Comparison of ENCODE assay signal across 21 mouse cellular contexts in genomic region chr5:82825327-82825726, GRCm38 (mm10).
DNase-seq lines count a peak whose midpoint lies in the region; ATAC-seq and TF ChIP-seq lines count a peak whose summit lies in the region.
"Had no signal": no experiment of that assay in that cellular context is flagged by ENCODE, and none has a peak within 500 bp of the region (broad histone marks: within the 10 kb centered on the region; RNA-seq: fewer than 3 reads in every experiment).

No protein-coding gene starts in this region.

- no peak for TF ChIP-seq CTCF in midbrain, postnatal 0 days (IDR thresholded peaks at IDR 0.05)
- no peak for TF ChIP-seq CTCF in brain, embryonic 14.5 days (IDR thresholded peaks at IDR 0.05; ENCODE audit: borderline replicate concordance, extremely low read depth, insufficient read depth, insufficient read length)

- no peaks in the 10 kb centered on the region for H3K27me3 ChIP-seq in midbrain, postnatal 0 days (ENCODE audit: insufficient read depth, low read length)
- no peaks in the 10 kb centered on the region for H3K27me3 ChIP-seq in midbrain, embryonic 15.5 days (replicated peaks)
- no peaks in the 10 kb centered on the region for H3K27me3 ChIP-seq in forebrain, embryonic 16.5 days (replicated peaks; ENCODE audit: control insufficient read depth, insufficient read depth, low read length)
- H3K27me3 ChIP-seq: embryonic facial prominence, embryonic 13.5 days; hindbrain, embryonic 13.5 days had no signal

- WGBS in midbrain, postnatal 0 days, result 87% methylated on average over 4 of the region's 4 CpGs
- 82% methylated on average over 4 of the region's 4 CpGs for WGBS in midbrain, embryonic 15.5 days
- WGBS in forebrain, embryonic 16.5 days, result 56% methylated on average over 4 of the region's 4 CpGs

- no peak overlapping the region for H3K4me3 ChIP-seq in midbrain, postnatal 0 days (ENCODE audit: low read depth, low read length)
- no peak overlapping the region for H3K4me3 ChIP-seq in midbrain, embryonic 15.5 days
- H3K4me3 ChIP-seq in forebrain, embryonic 16.5 days (replicated peaks; ENCODE audit: low read length), result no peak overlapping the region
- H3K4me3 ChIP-seq: embryonic facial prominence, embryonic 13.5 days; heart, embryonic 10.5 days; hindbrain, embryonic 13.5 days had no signal

- H3K9ac ChIP-seq in midbrain, postnatal 0 days (replicated peaks; ENCODE audit: low read length, poor library complexity, severe bottlenecking), result no peak overlapping the region
- H3K9ac ChIP-seq in midbrain, embryonic 15.5 days, result no peak overlapping the region
- H3K9ac ChIP-seq in forebrain, embryonic 16.5 days (replicated peaks; ENCODE audit: low read depth, low read length), result no peak overlapping the region
- H3K9ac ChIP-seq: embryonic facial prominence, embryonic 13.5 days; hindbrain, embryonic 13.5 days had no signal

- no peak overlapping the region for H3K27ac ChIP-seq in midbrain, postnatal 0 days (ENCODE audit: low read depth, low read length)
- no peak overlapping the region for H3K27ac ChIP-seq in midbrain, embryonic 15.5 days
- no peak overlapping the region for H3K27ac ChIP-seq in forebrain, embryonic 16.5 days (ENCODE audit: low read length)
- H3K27ac ChIP-seq: embryonic facial prominence, embryonic 13.5 days; heart, embryonic 10.5 days; hindbrain, embryonic 13.5 days had no signal

- no peak for TF ChIP-seq POLR2A in brain, embryonic 14.5 days (IDR thresholded peaks at IDR 0.05; ENCODE audit: borderline replicate concordance, extremely low read depth, insufficient read depth, insufficient read length, poor library complexity, severe bottlenecking)

- H3K36me3 ChIP-seq in midbrain, postnatal 0 days (ENCODE audit: insufficient read depth, low read length), result no peaks in the 10 kb centered on the region
- no peaks in the 10 kb centered on the region for H3K36me3 ChIP-seq in midbrain, embryonic 15.5 days (replicated peaks)
- no peaks in the 10 kb centered on the region for H3K36me3 ChIP-seq in forebrain, embryonic 16.5 days (ENCODE audit: control insufficient read depth, insufficient read depth)
- H3K36me3 ChIP-seq: embryonic facial prominence, embryonic 13.5 days; heart, embryonic 10.5 days; hindbrain, embryonic 13.5 days had no signal

- DNase-seq in frontal cortex, postnatal 25 days (ENCODE audit: low spot score in 2 of 2), result no peak
- DNase-seq in midbrain, postnatal 0 days (ENCODE audit: low spot score), result peak; percentile 8
- peak; percentile 79 for DNase-seq in brain, embryonic 14.5 days (ENCODE audit: low read depth)
- no peak for DNase-seq in urinary bladder, postnatal 4 days (ENCODE audit: low spot score in 2 of 2)
- DNase-seq: adrenal gland, adult 2 months; adrenal gland, postnatal 25 days; cerebellum, adult 18-20 months; cerebellum, adult 9-11 months; cerebellum, postnatal 36 days; gastrocnemius, postnatal 10 days; heart, adult 18-20 months; heart, postnatal 10 days; heart, postnatal 4 days; kidney, adult 8-10 months had no signal

- peak; percentile 31; the same call in 1 of the 2 replicates for ATAC-seq in frontal cortex, adult (ENCODE audit: low TSS enrichment)
- ATAC-seq in midbrain, postnatal 0 days (ENCODE audit: low FRiP score), result no peak
- ATAC-seq in midbrain, embryonic 15.5 days (replicated peaks), result no peak
- peak; percentile 89 for ATAC-seq in forebrain, embryonic 16.5 days
- ATAC-seq: intestine, postnatal 0 days had no signal

- no peak overlapping the region for H3K4me2 ChIP-seq in midbrain, postnatal 0 days (ENCODE audit: low read depth, low read length, poor library complexity, severe bottlenecking)
- H3K4me2 ChIP-seq in midbrain, embryonic 15.5 days, result no peak overlapping the region
- no peak overlapping the region for H3K4me2 ChIP-seq in forebrain, embryonic 16.5 days (ENCODE audit: low read length)
- H3K4me2 ChIP-seq: embryonic facial prominence, embryonic 13.5 days; hindbrain, embryonic 13.5 days had no signal

- no peaks in the 10 kb centered on the region for H3K4me1 ChIP-seq in midbrain, postnatal 0 days (ENCODE audit: insufficient read depth, low read length)
- H3K4me1 ChIP-seq in midbrain, embryonic 15.5 days, result no peaks in the 10 kb centered on the region
- no peaks in the 10 kb centered on the region for H3K4me1 ChIP-seq in forebrain, embryonic 16.5 days (replicated peaks; ENCODE audit: control insufficient read depth, insufficient read depth, low read length)
- H3K4me1 ChIP-seq: embryonic facial prominence, embryonic 13.5 days; heart, embryonic 10.5 days; hindbrain, embryonic 13.5 days had no signal

- H3K9me3 ChIP-seq in midbrain, postnatal 0 days (ENCODE audit: low read length), result no peaks in the 10 kb centered on the region
- H3K9me3 ChIP-seq in midbrain, embryonic 15.5 days, result no peaks in the 10 kb centered on the region
- no peaks in the 10 kb centered on the region for H3K9me3 ChIP-seq in forebrain, embryonic 16.5 days (ENCODE audit: control insufficient read depth, low read length)
- H3K9me3 ChIP-seq: embryonic facial prominence, embryonic 13.5 days; heart, embryonic 10.5 days; hindbrain, embryonic 13.5 days had no signal

Comparison
In these comparisons a context has a peak if more than half of its experiments do, and no peak if none do; other contexts are left out.
1. ATAC-seq: peak in frontal cortex, adult (single experiment) and forebrain, embryonic 16.5 days (single experiment); none in midbrain, postnatal 0 days (single experiment) and midbrain, embryonic 15.5 days (single experiment).
2. DNase-seq: peak in midbrain, postnatal 0 days (single experiment) and brain, embryonic 14.5 days (single experiment); none in frontal cortex, postnatal 25 days (0 of 2) and urinary bladder, postnatal 4 days (0 of 2).